Mouse (Mus musculus): Measurements from ENCODE around the gene Krt8. TPM values are rescaled to one million over a fixed set of nuclear protein-coding genes. Genes with fewer than 3 reads are reported as not detected.

The Krt8 gene
- polyA plus RNA-seq, 1 experiment from 2014 or later: 2.2 TPM

DNA sequence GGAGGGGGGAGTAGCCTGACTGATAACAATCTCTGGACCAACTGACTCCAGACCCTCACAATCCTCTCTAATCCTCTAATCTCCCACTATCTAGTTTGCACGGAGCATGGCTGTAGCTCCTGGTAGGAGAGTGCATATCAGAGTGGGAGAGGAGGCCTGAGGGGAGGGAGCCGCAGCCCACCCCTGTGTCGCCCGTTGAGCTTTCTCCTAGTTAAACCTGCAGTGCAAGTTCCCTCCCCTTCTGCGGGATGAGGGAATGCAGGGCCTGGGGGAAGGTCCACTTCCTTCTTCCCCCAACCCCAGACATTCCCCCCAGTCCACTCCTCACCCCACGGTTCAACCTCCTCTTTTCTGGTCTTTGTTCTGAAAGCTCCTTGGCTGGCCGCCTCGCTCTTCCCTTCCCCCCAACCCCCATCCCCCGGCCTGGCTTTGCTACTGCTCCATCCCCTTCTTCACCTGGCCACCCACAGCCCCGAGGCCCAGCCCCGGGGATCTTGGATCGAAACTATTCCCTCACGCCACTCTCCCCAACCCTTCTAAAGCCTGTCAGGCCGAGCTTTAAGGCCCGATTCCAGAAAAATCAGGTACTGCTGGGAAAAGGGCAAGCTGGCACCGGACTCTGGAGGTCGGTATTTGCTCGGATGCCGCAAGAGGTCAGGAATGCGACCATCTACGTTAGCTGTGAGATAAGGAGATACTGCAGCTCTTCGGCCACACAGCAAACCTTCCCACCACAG, 21.0 kb upstream of the Krt8 start:
- no peak overlapping the region for H3K9ac ChIP-seq (replicated peaks)
- H3K4me3 ChIP-seq (replicated peaks): no peak overlapping the region
- 12% methylated on average over 22 of the region's 22 CpGs for WGBS
- no peaks in the 10 kb centered on the region for H3K9me3 ChIP-seq (replicated peaks)
- peak overlapping the region; percentile 32 for H3K4me2 ChIP-seq
- H3K27me3 ChIP-seq (replicated peaks): peaks cover 54% of the 10 kb centered on the region
- H3K4me1 ChIP-seq: peaks cover 20% of the 10 kb centered on the region
- H3K36me3 ChIP-seq: no peaks in the 10 kb centered on the region
- no peak overlapping the region for H3K27ac ChIP-seq (replicated peaks)
- ATAC-seq (ENCODE audit: low FRiP score): no peak

- Histone ChIP-seq H3K4me2 (no peak overlapping the region), H3K27ac (replicated peaks) (no peak overlapping the region), H3K4me1 (peaks cover 20% of the 10 kb centered on the region), H3K36me3 (no peaks in the 10 kb centered on the region), H3K27me3 (replicated peaks) (peaks cover 47% of the 10 kb centered on the region), H3K9ac (replicated peaks) (no peak overlapping the region), H3K4me3 (replicated peaks) (no peak overlapping the region), H3K9me3 (replicated peaks) (no peaks in the 10 kb centered on the region)
- ATAC-seq (ENCODE audit: low FRiP score): no peak
- 72% methylated on average over 8 of the region's 8 CpGs for WGBS
Observed at GRCm38 (mm10) chr15:102023888-102024287, 19.6 kb upstream of the Krt8 start.

GRCm38 (mm10) chr15:102022481-102022880, 18.2 kb upstream of the Krt8 start:
- H3K4me3 ChIP-seq (replicated peaks): no peak overlapping the region
- H3K9ac ChIP-seq (replicated peaks): no peak overlapping the region
- no peak for ATAC-seq (ENCODE audit: low FRiP score)
- H3K9me3 ChIP-seq (replicated peaks): no peaks in the 10 kb centered on the region
- H3K27ac ChIP-seq (replicated peaks): no peak overlapping the region
- peaks cover 34% of the 10 kb centered on the region for H3K27me3 ChIP-seq (replicated peaks)
- H3K4me2 ChIP-seq: no peak overlapping the region
- peaks cover 15% of the 10 kb centered on the region for H3K4me1 ChIP-seq
- no peaks in the 10 kb centered on the region for H3K36me3 ChIP-seq
- 39% methylated on average over 8 of the region's 8 CpGs for WGBS

DNA sequence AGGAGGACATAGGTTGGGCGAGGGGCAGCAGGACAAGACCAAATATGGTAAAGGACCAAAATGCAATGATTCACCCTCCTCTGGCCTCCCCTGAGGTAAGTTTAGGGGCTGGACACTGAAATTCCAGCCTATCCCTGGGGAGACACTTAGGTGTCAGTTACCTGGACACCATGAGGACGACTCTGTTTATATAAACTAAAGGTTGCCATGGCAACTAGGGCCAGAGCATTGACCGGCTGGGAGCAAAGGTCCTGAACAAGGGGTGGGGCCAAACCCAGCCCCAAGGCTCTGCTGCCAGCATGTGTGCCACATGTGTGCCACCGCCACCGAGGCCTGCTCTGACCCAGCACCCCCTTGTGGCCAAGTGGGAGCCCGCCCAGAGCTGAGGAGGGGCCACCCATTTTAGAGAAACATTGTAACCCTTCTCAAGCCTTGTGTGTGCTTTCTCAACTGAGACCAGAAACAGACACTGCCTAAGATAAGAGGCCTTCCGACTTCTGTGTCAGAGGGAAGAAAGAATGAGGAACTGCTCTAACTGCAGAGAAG, 13.7 kb upstream of the Krt8 start:
- Histone ChIP-seq H3K36me3 (no peaks in the 10 kb centered on the region), H3K4me3 (replicated peaks) (no peak overlapping the region), H3K27ac (replicated peaks) (no peak overlapping the region), H3K9ac (replicated peaks) (no peak overlapping the region), H3K4me2 (no peak overlapping the region), H3K4me1 (peaks cover 11% of the 10 kb centered on the region), H3K27me3 (replicated peaks) (0 out of 2 replicates have a peak, but pooled peaks cover 4% of the 10 kb centered on the region), H3K9me3 (replicated peaks) (no peaks in the 10 kb centered on the region)
- WGBS: 42% methylated on average over 7 of the region's 7 CpGs
- ATAC-seq (ENCODE audit: low FRiP score): no peak

- H3K4me1 ChIP-seq: peaks cover 11% of the 10 kb centered on the region
- no peak overlapping the region for H3K4me2 ChIP-seq
- no peak overlapping the region for H3K4me3 ChIP-seq (replicated peaks)
- H3K27me3 ChIP-seq (replicated peaks): 0 out of 2 replicates have a peak, but pooled peaks cover 4% of the 10 kb centered on the region
- 25% methylated on average over 7 of the region's 7 CpGs for WGBS
- no peak overlapping the region for H3K9ac ChIP-seq (replicated peaks)
- no peaks in the 10 kb centered on the region for H3K9me3 ChIP-seq (replicated peaks)
- H3K27ac ChIP-seq (replicated peaks): no peak overlapping the region
- ATAC-seq (ENCODE audit: low FRiP score): no peak
- H3K36me3 ChIP-seq: no peaks in the 10 kb centered on the region
Observed at GRCm38 (mm10) chr15:102016787-102017186, 12.5 kb upstream of the Krt8 start.

- no peak for ATAC-seq (ENCODE audit: low FRiP score)
- no peak overlapping the region for H3K4me3 ChIP-seq (replicated peaks)
- H3K27ac ChIP-seq (replicated peaks): no peak overlapping the region
- 0 out of 2 replicates have a peak, but pooled peaks cover 2% of the 10 kb centered on the region for H3K27me3 ChIP-seq (replicated peaks)
- no peaks in the 10 kb centered on the region for H3K36me3 ChIP-seq
- no peaks in the 10 kb centered on the region for H3K9me3 ChIP-seq (replicated peaks)
- H3K4me1 ChIP-seq: peaks cover 11% of the 10 kb centered on the region
- no peak overlapping the region for H3K4me2 ChIP-seq
- no peak overlapping the region for H3K9ac ChIP-seq (replicated peaks)
- WGBS: 25% methylated on average over 3 of the region's 3 CpGs
Observed at GRCm38 (mm10) chr15:102016096-102016495, 11.8 kb upstream of the Krt8 start.

GRCm38 (mm10) chr15:102014848-102015247, 10.6 kb upstream of the Krt8 start:
- Histone ChIP-seq H3K27ac (replicated peaks) (no peak overlapping the region), H3K4me2 (no peak overlapping the region), H3K9me3 (replicated peaks) (no peaks in the 10 kb centered on the region), H3K9ac (replicated peaks) (no peak overlapping the region), H3K36me3 (no peaks in the 10 kb centered on the region), H3K4me1 (peaks cover 15% of the 10 kb centered on the region), H3K4me3 (replicated peaks) (no peak overlapping the region), H3K27me3 (replicated peaks) (0 out of 2 replicates have a peak, but pooled peaks cover 2% of the 10 kb centered on the region)
- WGBS: 56% methylated on average over 3 of the region's 4 CpGs
- no peak for ATAC-seq (ENCODE audit: low FRiP score)

- 0 out of 2 replicates have a peak, but pooled peaks cover 2% of the 10 kb centered on the region for H3K27me3 ChIP-seq (replicated peaks)
- no peak overlapping the region for H3K4me3 ChIP-seq (replicated peaks)
- 64% methylated on average over 3 of the region's 3 CpGs for WGBS
- no peak for ATAC-seq (ENCODE audit: low FRiP score)
- H3K9me3 ChIP-seq (replicated peaks): no peaks in the 10 kb centered on the region
- H3K27ac ChIP-seq (replicated peaks): no peak overlapping the region
- no peak overlapping the region for H3K9ac ChIP-seq (replicated peaks)
- peaks cover 15% of the 10 kb centered on the region for H3K4me1 ChIP-seq
- no peaks in the 10 kb centered on the region for H3K36me3 ChIP-seq
- H3K4me2 ChIP-seq: no peak overlapping the region
Observed at GRCm38 (mm10) chr15:102013651-102014050, 9.4 kb upstream of the Krt8 start.

GRCm38 (mm10) chr15:102012260-102012765, 8.0 kb upstream of the Krt8 start:
- no peaks in the 10 kb centered on the region for H3K36me3 ChIP-seq
- H3K9ac ChIP-seq (replicated peaks): no peak overlapping the region

DNA sequence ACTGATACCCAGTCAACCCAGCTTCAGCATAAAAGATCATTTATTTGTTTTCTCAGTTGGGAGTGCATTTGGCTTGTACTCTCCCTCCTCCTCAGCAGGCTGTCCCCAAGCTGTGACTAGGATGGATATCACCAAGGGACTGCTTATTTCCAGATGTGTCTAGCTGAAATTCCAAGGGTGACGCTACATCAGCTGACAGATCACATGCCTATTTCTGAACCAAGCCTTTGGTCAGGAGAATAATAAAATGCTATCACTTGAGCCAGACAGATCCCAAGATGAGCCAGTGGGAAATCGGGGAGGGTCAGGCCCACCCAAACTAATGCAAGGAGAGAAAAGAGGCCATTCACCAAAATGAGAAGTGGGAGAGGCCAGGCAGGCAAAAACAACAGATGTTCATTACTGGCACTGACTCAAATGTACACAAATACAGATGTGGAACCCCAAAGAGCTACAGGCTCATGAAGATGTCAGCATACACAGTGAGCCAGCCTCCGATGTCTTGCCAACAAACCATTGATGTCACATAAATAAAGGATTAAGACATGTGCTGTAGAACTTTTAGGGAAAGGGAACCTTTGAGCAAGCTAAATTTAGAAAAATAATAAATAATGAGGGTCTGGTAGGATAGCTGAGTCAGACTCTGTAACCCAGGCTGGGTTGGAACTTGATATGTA, 6.4 kb upstream of the Krt8 start:
- H3K27me3 ChIP-seq (replicated peaks): peaks cover 2% of the 10 kb centered on the region
- peak overlapping the region; percentile 18; the same call in 1 of the 2 replicates for H3K27ac ChIP-seq (replicated peaks)
- H3K9me3 ChIP-seq (replicated peaks): no peaks in the 10 kb centered on the region
- H3K9ac ChIP-seq (replicated peaks): no peak overlapping the region
- no peak overlapping the region for H3K4me2 ChIP-seq
- WGBS: 47% methylated on average over 3 of the region's 3 CpGs
- H3K36me3 ChIP-seq: no peaks in the 10 kb centered on the region
- H3K4me3 ChIP-seq (replicated peaks): no peak overlapping the region
- H3K4me1 ChIP-seq: peaks cover 30% of the 10 kb centered on the region
- ATAC-seq (ENCODE audit: low FRiP score): no peak

More at GRCm38 (mm10) chr15:102012260-102012765, 8.0 kb upstream of the Krt8 start:
- 58% methylated on average over 4 of the region's 4 CpGs for WGBS
- no peak for ATAC-seq (ENCODE audit: low FRiP score)
- Histone ChIP-seq H3K4me3 (replicated peaks) (no peak overlapping the region), H3K27ac (replicated peaks) (no peak overlapping the region), H3K4me2 (no peak overlapping the region), H3K9me3 (replicated peaks) (no peaks in the 10 kb centered on the region), H3K27me3 (replicated peaks) (no peaks in the 10 kb centered on the region), H3K4me1 (peaks cover 23% of the 10 kb centered on the region)

GRCm38 (mm10) chr15:102007097-102008069, 3.1 kb upstream of the Krt8 start:
- Histone ChIP-seq H3K4me3 (replicated peaks) (no peak overlapping the region), H3K36me3 (no peaks in the 10 kb centered on the region), H3K27me3 (replicated peaks) (peaks cover 35% of the 10 kb centered on the region), H3K4me1 (peaks cover 36% of the 10 kb centered on the region), H3K9me3 (replicated peaks) (no peaks in the 10 kb centered on the region), H3K27ac (replicated peaks) (peak overlapping the region; percentile 37; the same call in 1 of the 2 replicates), H3K4me2 (no peak overlapping the region), H3K9ac (replicated peaks) (no peak overlapping the region)
- ATAC-seq (ENCODE audit: low FRiP score): 0 out of 2 replicates have a peak, but pooled peaks have one; percentile 32
- 31% methylated on average over 12 of the region's 12 CpGs for WGBS
